Mouse (Mus musculus): ENCODE results near the gene Iqcf4. TPM values are rescaled to one million over a fixed set of nuclear protein-coding genes. Genes with fewer than 3 reads are reported as not detected.

The Iqcf4 gene
- polyA plus RNA-seq, 1 experiment from 2014 or later, result not detected

Other genes with a start within 250 kb of the Iqcf4 start
- gene Dusp7, start 202.4 kb downstream of the Iqcf4 start, polyA plus RNA-seq (2015; fragmentation: Nextera tagmentation; extraction: Ambion mirVana), result 12.3 and 13.1 TPM in 2 replicates
- gene Rpl29, start 141.5 kb downstream of the Iqcf4 start, polyA plus RNA-seq (2015; fragmentation: Nextera tagmentation; extraction: Ambion mirVana), result 576 and 729 TPM in 2 replicates
- gene Acy1, start 132.7 kb downstream of the Iqcf4 start, polyA plus RNA-seq (2015; fragmentation: Nextera tagmentation; extraction: Ambion mirVana), result 27.9 and 31.0 TPM in 2 replicates
- gene Abhd14b, start 123.5 kb downstream of the Iqcf4 start, polyA plus RNA-seq (2015; fragmentation: Nextera tagmentation; extraction: Ambion mirVana), result 5.9 and 6.9 TPM in 2 replicates
- 49.7 and 57.4 TPM in 2 replicates for gene Abhd14a, start 123.3 kb downstream of the Iqcf4 start, polyA plus RNA-seq (2015; fragmentation: Nextera tagmentation; extraction: Ambion mirVana)
- 257 and 262 TPM in 2 replicates for gene Pcbp4, start 117.7 kb downstream of the Iqcf4 start, polyA plus RNA-seq (2015; fragmentation: Nextera tagmentation; extraction: Ambion mirVana)
- 0.73 and 0.92 TPM in 2 replicates for gene Gpr62, start 105.1 kb downstream of the Iqcf4 start, polyA plus RNA-seq (2015; fragmentation: Nextera tagmentation; extraction: Ambion mirVana)
- 42.3 and 43.7 TPM in 2 replicates for gene Rrp9, start 95.0 kb downstream of the Iqcf4 start, polyA plus RNA-seq (2015; fragmentation: Nextera tagmentation; extraction: Ambion mirVana)
- gene Parp3, start 94.0 kb downstream of the Iqcf4 start, polyA plus RNA-seq (2015; fragmentation: Nextera tagmentation; extraction: Ambion mirVana), result 1.3 TPM in 2 replicates
- gene Iqcf1, start 71.0 kb downstream of the Iqcf4 start, polyA plus RNA-seq (2015; fragmentation: Nextera tagmentation; extraction: Ambion mirVana), result not detected in 2 replicates
- not detected in 2 replicates for gene Iqcf5, start 56.4 kb downstream of the Iqcf4 start, polyA plus RNA-seq (2015; fragmentation: Nextera tagmentation; extraction: Ambion mirVana)
- gene Iqcf3, start 9.4 kb downstream of the Iqcf4 start, polyA plus RNA-seq (2015; fragmentation: Nextera tagmentation; extraction: Ambion mirVana), result not detected in 2 replicates
- gene Iqcf6, start 55.6 kb upstream of the Iqcf4 start, polyA plus RNA-seq (2015; fragmentation: Nextera tagmentation; extraction: Ambion mirVana), result not detected in 2 replicates
- gene Grm2, start 85.1 kb upstream of the Iqcf4 start, polyA plus RNA-seq (2015; fragmentation: Nextera tagmentation; extraction: Ambion mirVana), result 3.5 and 4.2 TPM in 2 replicates
- gene Tex264, start 114.9 kb upstream of the Iqcf4 start, polyA plus RNA-seq (2015; fragmentation: Nextera tagmentation; extraction: Ambion mirVana), result 52.6 and 57.4 TPM in 2 replicates
- gene Rad54l2, start 218.2 kb upstream of the Iqcf4 start, polyA plus RNA-seq (2015; fragmentation: Nextera tagmentation; extraction: Ambion mirVana), result 6.2 and 7.2 TPM in 2 replicates